9 mouse cellular contexts compared by ENCODE assay signal in genomic region chr11:69695046-69695360, GRCm38 (mm10). TPM values are rescaled to one million over a fixed set of nuclear protein-coding genes. Genes with fewer than 3 reads are reported as not detected.
DNase-seq lines count a peak whose midpoint lies in the region; ATAC-seq and TF ChIP-seq lines count a peak whose summit lies in the region.
"Had no signal": no experiment of that assay in that cellular context is flagged by ENCODE, and none has a peak within 500 bp of the region (broad histone marks: within the 10 kb centered on the region; RNA-seq: fewer than 3 reads in every experiment).

No protein-coding gene starts in this region.

- no peak for TF ChIP-seq POLR2A in bone marrow, adult 2 months (IDR thresholded peaks at IDR 0.05; ENCODE audit: borderline replicate concordance, control insufficient read depth, low read depth, low read length)

- H3K4me3 ChIP-seq in heart, embryonic 16.5 days (ENCODE audit: low read length): peak overlapping the region; percentile 72
- peak overlapping the region; percentile 43 for H3K4me3 ChIP-seq in bone marrow, adult 2 months (replicated peaks; ENCODE audit: control insufficient read depth, low read depth, low read length)
- H3K4me3 ChIP-seq in hindbrain, embryonic 10.5 days: peak overlapping the region; percentile 59

- H3K36me3 ChIP-seq in heart, embryonic 16.5 days (ENCODE audit: control insufficient read depth, insufficient read depth): no peaks in the 10 kb centered on the region
- no peaks in the 10 kb centered on the region for H3K36me3 ChIP-seq in hindbrain, embryonic 10.5 days
- H3K36me3 ChIP-seq: G1E had no signal

- peak overlapping the region; percentile 93 for H3K4me2 ChIP-seq in heart, embryonic 16.5 days (ENCODE audit: low read depth, low read length)

- H3K27ac ChIP-seq in heart, embryonic 16.5 days (ENCODE audit: low read length): peak overlapping the region; percentile 83
- peak overlapping the region; percentile 50; the same call in 1 of the 2 replicates for H3K27ac ChIP-seq in bone marrow, adult 2 months (ENCODE audit: control insufficient read depth, insufficient read depth, low read depth, low read length, poor library complexity)
- peak overlapping the region; percentile 89 for H3K27ac ChIP-seq in hindbrain, embryonic 10.5 days

- no peak for TF ChIP-seq CTCF in bone marrow, adult 2 months (IDR thresholded peaks at IDR 0.05; ENCODE audit: control insufficient read depth, insufficient read depth, low read length)

- H3K27me3 ChIP-seq in heart, embryonic 16.5 days (ENCODE audit: control insufficient read depth, insufficient read depth, low read length): no peaks in the 10 kb centered on the region
- 0 out of 2 replicates have a peak, but pooled peaks cover 9% of the 10 kb centered on the region for H3K27me3 ChIP-seq in hindbrain, embryonic 10.5 days (ENCODE audit: insufficient read depth, poor library complexity, severe bottlenecking)

- peaks cover 11% of the 10 kb centered on the region for H3K4me1 ChIP-seq in heart, embryonic 16.5 days (ENCODE audit: control insufficient read depth, insufficient read depth, low read length)
- peaks cover 1% of the 10 kb centered on the region; the same call in 1 of the 2 replicates for H3K4me1 ChIP-seq in bone marrow, adult 2 months (ENCODE audit: control insufficient read depth, insufficient read depth, low read length)
- H3K4me1 ChIP-seq in hindbrain, embryonic 10.5 days (replicated peaks): peaks cover 19% of the 10 kb centered on the region

- intact Hi-C loops in heart, postnatal 36 days (cut with DNase I): no loop called here

- whole genome bisulfite sequencing in heart, embryonic 16.5 days: 28% methylated on average over 6 of the region's 6 CpGs
- 67% methylated on average over 6 of the region's 6 CpGs for WGBS in bone marrow, adult 2 months
- 34% methylated on average over 6 of the region's 6 CpGs for WGBS in hindbrain, embryonic 10.5 days

- H3K9ac ChIP-seq in heart, embryonic 16.5 days (ENCODE audit: low read length): peak overlapping the region; percentile 90

- no peaks in the 10 kb centered on the region for H3K9me3 ChIP-seq in heart, embryonic 16.5 days (replicated peaks; ENCODE audit: control insufficient read depth, low read length)
- no peaks in the 10 kb centered on the region for H3K9me3 ChIP-seq in hindbrain, embryonic 10.5 days
- H3K9me3 ChIP-seq: G1E had no signal

- no peak for ATAC-seq in heart, embryonic 16.5 days (replicated peaks; ENCODE audit: extremely low read depth, insufficient read depth, low FRiP score)
- 0 out of 2 replicates have a peak, but pooled peaks have one; percentile 11 for ATAC-seq in megakaryocyte-erythroid progenitor cell, adult 5-6 weeks (replicated peaks; ENCODE audit: low FRiP score, low TSS enrichment, poor library complexity, severe bottlenecking)
- ATAC-seq in megakaryocyte progenitor cell, adult 5-6 weeks (replicated peaks; ENCODE audit: poor library complexity): no peak

- DNase-seq in heart, postnatal 36 days: no peak
- no peak for DNase-seq in hindbrain, embryonic 10.5 days (ENCODE audit: low spot score)
- DNase-seq in embryo, embryonic 9.5 days (ENCODE audit: extremely low spot score): no peak
- DNase-seq in Muller cell, postnatal 12 days (ENCODE audit: inconsistent ontology term): no peak

RNA-seq across cellular contexts. Expression of gene Tnfsf12, which starts 0.6 kb away (rescaled TPM):
- 5.9 and 7.8 TPM in 2 replicates for polyA plus RNA-seq in heart, embryonic 16.5 days (2015; fragmentation: Nextera tagmentation; extraction: Ambion mirVana)
- total RNA-seq in heart, postnatal 36 days (2021): 10 to 100 TPM; 16.3 to 21.0 TPM
- 4.2 and 7.1 TPM in 2 replicates for polyA plus RNA-seq in bone marrow, adult 2 months (2011; ENCODE audit: insufficient read depth, insufficient read length, low replicate concordance, missing spikeins)
- 2.2 and 2.3 TPM in 2 replicates for polyA plus RNA-seq in hindbrain, embryonic 10.5 days (2016; fragmentation: Nextera tagmentation; extraction: Ambion mirVana)
- 4.7 TPM in 1 of 2 replicates, not detected in the other for total RNA-seq in megakaryocyte-erythroid progenitor cell, adult 5-6 weeks (2014; fragmentation: Nextera tagmentation)
- total RNA-seq in megakaryocyte-erythroid progenitor cell, adult 5-6 weeks (2017): 0.47 TPM in 1 of 2 replicates, not detected in the other
- total RNA-seq in megakaryocyte progenitor cell, adult 5-6 weeks (2015): 0.88 and 2.0 TPM in 2 replicates
- 0.75 and 1.0 TPM in 2 replicates for total RNA-seq in megakaryocyte progenitor cell, adult 5-6 weeks (2017)
- total RNA-seq: G1E had no signal
- polyA plus RNA-seq: G1E had no signal

RNA-seq across cellular contexts. Expression of gene Tnfsfm13, which starts 0.9 kb away (rescaled TPM):
- 3.1 and 3.5 TPM in 2 replicates for polyA plus RNA-seq in heart, embryonic 16.5 days (2015; fragmentation: Nextera tagmentation; extraction: Ambion mirVana)
- total RNA-seq in heart, postnatal 36 days (2021): 1 to 10 TPM; 4.4 to 4.6 TPM
- polyA plus RNA-seq in bone marrow, adult 2 months (2011; ENCODE audit: insufficient read depth, insufficient read length, low replicate concordance, missing spikeins): 7.6 and 17.0 TPM in 2 replicates
- 0.82 and 0.85 TPM in 2 replicates for polyA plus RNA-seq in hindbrain, embryonic 10.5 days (2016; fragmentation: Nextera tagmentation; extraction: Ambion mirVana)
- 0.20 TPM in 1 of 2 replicates, not detected in the other for total RNA-seq in megakaryocyte-erythroid progenitor cell, adult 5-6 weeks (2014; fragmentation: Nextera tagmentation)
- total RNA-seq in megakaryocyte-erythroid progenitor cell, adult 5-6 weeks (2017): 0.80 and 1.4 TPM in 2 replicates
- total RNA-seq in megakaryocyte progenitor cell, adult 5-6 weeks (2015): 7.5 and 9.4 TPM in 2 replicates
- total RNA-seq in megakaryocyte progenitor cell, adult 5-6 weeks (2017): 6.1 and 7.9 TPM in 2 replicates
- total RNA-seq: G1E had no signal
- polyA plus RNA-seq: G1E had no signal

RNA-seq across cellular contexts. Expression of gene Tnfsf13, which starts 9.4 kb away (rescaled TPM):
- polyA plus RNA-seq in heart, embryonic 16.5 days (2015; fragmentation: Nextera tagmentation; extraction: Ambion mirVana): 0.45 and 0.85 TPM in 2 replicates
- 1 to 10 TPM; 1.4 to 2.4 TPM for total RNA-seq in heart, postnatal 36 days (2021)
- polyA plus RNA-seq in bone marrow, adult 2 months (2011; ENCODE audit: insufficient read depth, insufficient read length, low replicate concordance, missing spikeins): 2.3 and 3.1 TPM in 2 replicates
- 0.14 and 0.30 TPM in 2 replicates for polyA plus RNA-seq in hindbrain, embryonic 10.5 days (2016; fragmentation: Nextera tagmentation; extraction: Ambion mirVana)
- 5.0 and 6.5 TPM in 2 replicates for total RNA-seq in megakaryocyte-erythroid progenitor cell, adult 5-6 weeks (2014; fragmentation: Nextera tagmentation)
- 11.7 and 23.0 TPM in 2 replicates for total RNA-seq in megakaryocyte-erythroid progenitor cell, adult 5-6 weeks (2017)
- 28.5 and 31.9 TPM in 2 replicates for total RNA-seq in megakaryocyte progenitor cell, adult 5-6 weeks (2015)
- 49.4 and 53.7 TPM in 2 replicates for total RNA-seq in megakaryocyte progenitor cell, adult 5-6 weeks (2017)
- total RNA-seq: G1E had no signal
- polyA plus RNA-seq: G1E had no signal

RNA-seq across cellular contexts. Expression of gene Senp3, which starts 13.1 kb away (rescaled TPM):
- polyA plus RNA-seq in heart, embryonic 16.5 days (2015; fragmentation: Nextera tagmentation; extraction: Ambion mirVana): 55.8 and 58.0 TPM in 2 replicates
- 10 to 100 TPM; 30.4 to 31.8 TPM for total RNA-seq in heart, postnatal 36 days (2021)
- polyA plus RNA-seq in bone marrow, adult 2 months (2011; ENCODE audit: insufficient read depth, insufficient read length, low replicate concordance, missing spikeins): 46.3 and 67.8 TPM in 2 replicates
- polyA plus RNA-seq in hindbrain, embryonic 10.5 days (2016; fragmentation: Nextera tagmentation; extraction: Ambion mirVana): 116 and 122 TPM in 2 replicates
- total RNA-seq in megakaryocyte-erythroid progenitor cell, adult 5-6 weeks (2014; fragmentation: Nextera tagmentation): 96.1 and 117 TPM in 2 replicates
- total RNA-seq in megakaryocyte-erythroid progenitor cell, adult 5-6 weeks (2017): 98.4 and 120 TPM in 2 replicates
- total RNA-seq in megakaryocyte progenitor cell, adult 5-6 weeks (2015): 140 and 145 TPM in 2 replicates
- total RNA-seq in megakaryocyte progenitor cell, adult 5-6 weeks (2017): 108 and 123 TPM in 2 replicates

RNA-seq across cellular contexts. Expression of gene Eif4a1, which starts 22.8 kb away (rescaled TPM):
- polyA plus RNA-seq in heart, embryonic 16.5 days (2015; fragmentation: Nextera tagmentation; extraction: Ambion mirVana): 337 and 346 TPM in 2 replicates
- total RNA-seq in heart, postnatal 36 days (2021): 100 to 1,000 TPM; 188 to 222 TPM
- polyA plus RNA-seq in bone marrow, adult 2 months (2011; ENCODE audit: insufficient read depth, insufficient read length, low replicate concordance, missing spikeins): 268 and 540 TPM in 2 replicates
- polyA plus RNA-seq in hindbrain, embryonic 10.5 days (2016; fragmentation: Nextera tagmentation; extraction: Ambion mirVana): 740 and 935 TPM in 2 replicates
- total RNA-seq in megakaryocyte-erythroid progenitor cell, adult 5-6 weeks (2014; fragmentation: Nextera tagmentation): 918 and 983 TPM in 2 replicates
- total RNA-seq in megakaryocyte-erythroid progenitor cell, adult 5-6 weeks (2017): 973 and 1,155 TPM in 2 replicates
- total RNA-seq in megakaryocyte progenitor cell, adult 5-6 weeks (2015): 1,029 and 1,055 TPM in 2 replicates
- 1,055 and 1,141 TPM in 2 replicates for total RNA-seq in megakaryocyte progenitor cell, adult 5-6 weeks (2017)
